Mouse (Mus musculus): ENCODE data around the gene Trim17. TPM values are rescaled to one million over a fixed set of nuclear protein-coding genes. Genes with fewer than 3 reads are reported as not detected.
A peak's percentile ranks its signal among the peaks of the same experiment; 100 is the strongest.

The Trim17 gene
- total RNA-seq (2021), result 1 to 10 TPM; 5.3 to 5.5 TPM

GRCm38 (mm10) chr11:58954420-58955142 is at the start of gene Trim17, which contains the start of gene Hist3h2a:
Gene Trim17 (plus strand): TSS chr11:58954685.
Gene Hist3h2a (plus strand): TSS chr11:58954685.
- peak; percentile 69 to 78 for DNase-seq (ENCODE audit: extremely low spot score in 1 of 2, low spot score in 1 of 2)

GRCm38 (mm10) chr11:58904838-58905237 is 49.6 kb upstream of the Trim17 start:
- no peak for DNase-seq (ENCODE audit: extremely low spot score in 1 of 2, low spot score in 1 of 2)

GRCm38 (mm10) chr11:58913776-58914175 is 40.7 kb upstream of the Trim17 start:
- no peak for DNase-seq (ENCODE audit: extremely low spot score in 1 of 2, low spot score in 1 of 2)

GRCm38 (mm10) chr11:58914461-58915028 is 39.9 kb upstream of the Trim17 start:
- no peak for DNase-seq (ENCODE audit: extremely low spot score in 1 of 2, low spot score in 1 of 2)

- peak in 1 of 2 experiments; percentile 52 for DNase-seq (ENCODE audit: extremely low spot score in 1 of 2, low spot score in 1 of 2)
Measured at GRCm38 (mm10) chr11:58916879-58917744, 37.4 kb upstream of the Trim17 start.

- no peak for DNase-seq (ENCODE audit: extremely low spot score in 1 of 2, low spot score in 1 of 2)
Measured at GRCm38 (mm10) chr11:58917745-58918366, 36.6 kb upstream of the Trim17 start, which contains the start of gene Btnl10. Gene Btnl10 (plus strand): TSS chr11:58917908.

GRCm38 (mm10) chr11:58918759-58919158 is 35.7 kb upstream of the Trim17 start:
- no peak for DNase-seq (ENCODE audit: extremely low spot score in 1 of 2, low spot score in 1 of 2)

GRCm38 (mm10) chr11:58922420-58922819 is 32.1 kb upstream of the Trim17 start:
- DNase-seq (ENCODE audit: extremely low spot score in 1 of 2, low spot score in 1 of 2), result no peak

GRCm38 (mm10) chr11:58926651-58927050 is 27.8 kb upstream of the Trim17 start:
- DNase-seq (ENCODE audit: extremely low spot score in 1 of 2, low spot score in 1 of 2), result no peak

- DNase-seq (ENCODE audit: extremely low spot score in 1 of 2, low spot score in 1 of 2), result no peak
Measured at GRCm38 (mm10) chr11:58927053-58927452, 27.4 kb upstream of the Trim17 start.

GRCm38 (mm10) chr11:58927790-58928651 is 26.5 kb upstream of the Trim17 start:
- DNase-seq (ENCODE audit: extremely low spot score in 1 of 2, low spot score in 1 of 2), result peak in 1 of 2 experiments; percentile 57

- DNase-seq (ENCODE audit: extremely low spot score in 1 of 2, low spot score in 1 of 2), result no peak
Measured at GRCm38 (mm10) chr11:58929055-58929454, 25.4 kb upstream of the Trim17 start.

- no peak for DNase-seq (ENCODE audit: extremely low spot score in 1 of 2, low spot score in 1 of 2)
Measured at GRCm38 (mm10) chr11:58929641-58930040, 24.8 kb upstream of the Trim17 start.

- DNase-seq (ENCODE audit: extremely low spot score in 1 of 2, low spot score in 1 of 2), result no peak
Measured at GRCm38 (mm10) chr11:58930254-58930653, 24.2 kb upstream of the Trim17 start.

GRCm38 (mm10) chr11:58931576-58931975 is 22.9 kb upstream of the Trim17 start:
- DNase-seq (ENCODE audit: extremely low spot score in 1 of 2, low spot score in 1 of 2), result no peak

GRCm38 (mm10) chr11:58937909-58938308 is 16.6 kb upstream of the Trim17 start:
- no peak for DNase-seq (ENCODE audit: extremely low spot score in 1 of 2, low spot score in 1 of 2)

GRCm38 (mm10) chr11:58938322-58939087 is 16.0 kb upstream of the Trim17 start, which contains the start of gene Rnf187:
Gene Rnf187 (minus strand): TSS chr11:58938916.
- DNase-seq (ENCODE audit: extremely low spot score in 1 of 2, low spot score in 1 of 2), result peak; percentile 85 to 90

- no peak for DNase-seq (ENCODE audit: extremely low spot score in 1 of 2, low spot score in 1 of 2)
Measured at GRCm38 (mm10) chr11:58939088-58939439, 15.4 kb upstream of the Trim17 start.

GRCm38 (mm10) chr11:58944136-58944535 is 10.3 kb upstream of the Trim17 start:
- DNase-seq (ENCODE audit: extremely low spot score in 1 of 2, low spot score in 1 of 2), result no peak
